Mouse (Mus musculus): ENCODE results near the gene Zdhhc9.

The Zdhhc9 gene

GRCm38 (mm10) chrX:48193235-48194152 is 15.2 kb downstream of the Zdhhc9 start:
- H3K4me1 ChIP-seq (replicated peaks; ENCODE audit: low read depth, low read length), result peaks cover 35% of the 10 kb centered on the region
- TF ChIP-seq NANOG (IDR thresholded peaks at IDR 0.05; ENCODE audit: borderline replicate concordance, low read length) (no peak), POU5F1 (IDR thresholded peaks at IDR 0.05; ENCODE audit: borderline replicate concordance, low read length) (no peak), CTCF (conservative IDR thresholded peaks at IDR 0.05; ENCODE audit: low read length) (no peak)
- no peak overlapping the region for H3K4me3 ChIP-seq (replicated peaks; ENCODE audit: low read length)
- H3K9me3 ChIP-seq (ENCODE audit: low read length), result no peaks in the 10 kb centered on the region
- H3K36me3 ChIP-seq (ENCODE audit: insufficient read depth, low read length), result peaks cover 21% of the 10 kb centered on the region
- no peaks in the 10 kb centered on the region for H3K27me3 ChIP-seq (ENCODE audit: insufficient read depth, low read length)

GRCm38 (mm10) chrX:48191261-48191660 is 17.4 kb downstream of the Zdhhc9 start:
- TF ChIP-seq CTCF (conservative IDR thresholded peaks at IDR 0.05; ENCODE audit: low read length) (no peak), NANOG (IDR thresholded peaks at IDR 0.05; ENCODE audit: borderline replicate concordance, low read length) (no peak), POU5F1 (IDR thresholded peaks at IDR 0.05; ENCODE audit: borderline replicate concordance, low read length) (no peak)
- H3K27me3 ChIP-seq (ENCODE audit: insufficient read depth, low read length), result no peaks in the 10 kb centered on the region

GRCm38 (mm10) chrX:48184703-48185102 is 24.0 kb downstream of the Zdhhc9 start:
- no peak for TF ChIP-seq NANOG (IDR thresholded peaks at IDR 0.05; ENCODE audit: borderline replicate concordance, low read length)
- TF ChIP-seq POU5F1 (IDR thresholded peaks at IDR 0.05; ENCODE audit: borderline replicate concordance, low read length), result no peak
- TF ChIP-seq CTCF (conservative IDR thresholded peaks at IDR 0.05; ENCODE audit: low read length), result no peak
- no peaks in the 10 kb centered on the region for H3K9me3 ChIP-seq (ENCODE audit: low read length)
- no peak overlapping the region for H3K4me3 ChIP-seq (replicated peaks; ENCODE audit: low read length)
- peaks cover 4% of the 10 kb centered on the region; the same call in 1 of the 2 replicates for H3K36me3 ChIP-seq (ENCODE audit: insufficient read depth, low read length)
- no peaks in the 10 kb centered on the region for H3K4me1 ChIP-seq (replicated peaks; ENCODE audit: low read depth, low read length)
- H3K27me3 ChIP-seq (ENCODE audit: insufficient read depth, low read length), result no peaks in the 10 kb centered on the region

More at GRCm38 (mm10) chrX:48191261-48191660, 17.4 kb downstream of the Zdhhc9 start:
- H3K9me3 ChIP-seq (ENCODE audit: low read length), result no peaks in the 10 kb centered on the region
- H3K36me3 ChIP-seq (ENCODE audit: insufficient read depth, low read length), result peaks cover 21% of the 10 kb centered on the region
- no peak overlapping the region for H3K4me3 ChIP-seq (replicated peaks; ENCODE audit: low read length)
- H3K4me1 ChIP-seq (replicated peaks; ENCODE audit: low read depth, low read length), result peaks cover 14% of the 10 kb centered on the region

GRCm38 (mm10) chrX:48181844-48182243 is 26.8 kb downstream of the Zdhhc9 start:
- Histone ChIP-seq H3K27me3 (ENCODE audit: insufficient read depth, low read length) (no peaks in the 10 kb centered on the region), H3K4me1 (replicated peaks; ENCODE audit: low read depth, low read length) (no peaks in the 10 kb centered on the region), H3K9me3 (ENCODE audit: low read length) (no peaks in the 10 kb centered on the region), H3K4me3 (replicated peaks; ENCODE audit: low read length) (no peak overlapping the region), H3K36me3 (ENCODE audit: insufficient read depth, low read length) (peaks cover 19% of the 10 kb centered on the region)
- TF ChIP-seq CTCF (conservative IDR thresholded peaks at IDR 0.05; ENCODE audit: low read length) (no peak), POU5F1 (IDR thresholded peaks at IDR 0.05; ENCODE audit: borderline replicate concordance, low read length) (no peak), NANOG (IDR thresholded peaks at IDR 0.05; ENCODE audit: borderline replicate concordance, low read length) (no peak)

GRCm38 (mm10) chrX:48170368-48170767 is 38.3 kb downstream of the Zdhhc9 start:
- H3K27me3 ChIP-seq (ENCODE audit: insufficient read depth, low read length), result no peaks in the 10 kb centered on the region
- H3K9me3 ChIP-seq (ENCODE audit: low read length), result no peaks in the 10 kb centered on the region
- H3K4me3 ChIP-seq (replicated peaks; ENCODE audit: low read length), result no peak overlapping the region
- peaks cover 11% of the 10 kb centered on the region for H3K36me3 ChIP-seq (ENCODE audit: insufficient read depth, low read length)
- no peak for TF ChIP-seq NANOG (IDR thresholded peaks at IDR 0.05; ENCODE audit: borderline replicate concordance, low read length)
- TF ChIP-seq CTCF (conservative IDR thresholded peaks at IDR 0.05; ENCODE audit: low read length), result no peak
- TF ChIP-seq POU5F1 (IDR thresholded peaks at IDR 0.05; ENCODE audit: borderline replicate concordance, low read length), result no peak
- no peaks in the 10 kb centered on the region for H3K4me1 ChIP-seq (replicated peaks; ENCODE audit: low read depth, low read length)

GRCm38 (mm10) chrX:48169892-48170291 is 38.8 kb downstream of the Zdhhc9 start:
- no peaks in the 10 kb centered on the region for H3K4me1 ChIP-seq (replicated peaks; ENCODE audit: low read depth, low read length)
- H3K36me3 ChIP-seq (ENCODE audit: insufficient read depth, low read length), result peaks cover 7% of the 10 kb centered on the region; the same call in 1 of the 2 replicates
- H3K9me3 ChIP-seq (ENCODE audit: low read length), result no peaks in the 10 kb centered on the region
- no peak for TF ChIP-seq POU5F1 (IDR thresholded peaks at IDR 0.05; ENCODE audit: borderline replicate concordance, low read length)
- no peak for TF ChIP-seq CTCF (conservative IDR thresholded peaks at IDR 0.05; ENCODE audit: low read length)
- no peak for TF ChIP-seq NANOG (IDR thresholded peaks at IDR 0.05; ENCODE audit: borderline replicate concordance, low read length)
- no peaks in the 10 kb centered on the region for H3K27me3 ChIP-seq (ENCODE audit: insufficient read depth, low read length)
- H3K4me3 ChIP-seq (replicated peaks; ENCODE audit: low read length), result no peak overlapping the region

GRCm38 (mm10) chrX:48158229-48158919 is 50.3 kb downstream of the Zdhhc9 start:
- Histone ChIP-seq H3K36me3 (ENCODE audit: insufficient read depth, low read length) (no peaks in the 10 kb centered on the region), H3K4me1 (replicated peaks; ENCODE audit: low read depth, low read length) (peaks cover 14% of the 10 kb centered on the region), H3K9me3 (ENCODE audit: low read length) (no peaks in the 10 kb centered on the region), H3K4me3 (replicated peaks; ENCODE audit: low read length) (no peak overlapping the region), H3K27me3 (ENCODE audit: insufficient read depth, low read length) (no peaks in the 10 kb centered on the region)
- no peak for TF ChIP-seq NANOG (IDR thresholded peaks at IDR 0.05; ENCODE audit: borderline replicate concordance, low read length)
- TF ChIP-seq POU5F1 (IDR thresholded peaks at IDR 0.05; ENCODE audit: borderline replicate concordance, low read length), result no peak
- no peak for TF ChIP-seq CTCF (conservative IDR thresholded peaks at IDR 0.05; ENCODE audit: low read length)

- Histone ChIP-seq H3K9me3 (ENCODE audit: low read length) (no peaks in the 10 kb centered on the region), H3K4me3 (replicated peaks; ENCODE audit: low read length) (no peak overlapping the region)
- no peak for TF ChIP-seq CTCF (conservative IDR thresholded peaks at IDR 0.05; ENCODE audit: low read length)
- no peak for TF ChIP-seq POU5F1 (IDR thresholded peaks at IDR 0.05; ENCODE audit: borderline replicate concordance, low read length)
- TF ChIP-seq NANOG (IDR thresholded peaks at IDR 0.05; ENCODE audit: borderline replicate concordance, low read length), result no peak
These were observed 51.3 kb downstream of the Zdhhc9 start for GRCm38 (mm10) chrX:48157396-48157795.

More at GRCm38 (mm10) chrX:48157396-48157795, 51.3 kb downstream of the Zdhhc9 start:
- H3K36me3 ChIP-seq (ENCODE audit: insufficient read depth, low read length), result no peaks in the 10 kb centered on the region
- H3K4me1 ChIP-seq (replicated peaks; ENCODE audit: low read depth, low read length), result peaks cover 24% of the 10 kb centered on the region
- H3K27me3 ChIP-seq (ENCODE audit: insufficient read depth, low read length), result no peaks in the 10 kb centered on the region
